Mouse (Mus musculus): ENCODE measurements around the gene Olfr309.
"Not testable (repeated sequence)": the region's sequence is repeated elsewhere in the genome, so short reads cannot be mapped to it uniquely, and the experiment has no call there.

Gene Olfr309

DNA sequence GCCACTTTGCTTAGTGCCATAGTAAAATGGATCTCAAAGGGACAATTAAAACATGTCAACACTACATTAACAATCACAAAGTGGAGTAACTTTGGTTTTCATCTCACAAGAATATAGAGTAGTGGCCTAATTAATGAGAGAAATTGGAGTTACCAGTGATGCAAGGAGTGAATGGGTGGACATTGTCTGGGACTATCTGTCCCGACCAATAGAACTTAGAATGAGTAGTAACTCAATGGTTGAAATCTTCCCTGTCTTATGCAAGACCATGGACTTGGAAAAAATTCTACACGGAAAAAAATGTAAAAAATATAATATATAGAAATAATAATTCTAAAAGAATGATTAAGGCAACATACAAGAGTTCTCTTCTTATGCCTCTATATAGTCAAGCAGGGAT is at the start of gene Olfr309:
Gene Olfr309 (minus strand): TSS at position 101 of the 400 bp plus-strand sequence.
- DNase-seq (ENCODE audit: extremely low spot score): no peak

DNA sequence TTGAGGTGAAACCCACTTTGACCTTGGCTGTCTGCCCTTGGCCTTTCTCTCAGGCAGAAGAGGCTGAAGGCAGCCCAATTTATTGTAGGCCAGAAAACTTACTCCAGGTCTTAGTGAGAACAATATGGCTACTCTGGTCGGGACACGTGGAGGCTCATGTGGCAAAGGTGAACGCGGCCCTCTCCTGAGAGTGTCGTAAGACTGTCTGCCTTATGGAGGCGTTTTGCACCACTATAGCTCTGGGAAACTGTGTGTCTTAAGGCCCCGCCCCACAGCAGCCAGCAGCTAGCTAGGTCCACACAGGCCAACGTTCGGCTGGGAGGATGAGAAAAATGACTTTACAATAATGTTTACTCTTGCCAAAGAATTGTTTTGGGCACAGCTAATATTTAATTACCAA is 32.8 kb upstream of the Olfr309 start:
- not testable (repeated sequence) for DNase-seq (ENCODE audit: extremely low spot score)

DNA sequence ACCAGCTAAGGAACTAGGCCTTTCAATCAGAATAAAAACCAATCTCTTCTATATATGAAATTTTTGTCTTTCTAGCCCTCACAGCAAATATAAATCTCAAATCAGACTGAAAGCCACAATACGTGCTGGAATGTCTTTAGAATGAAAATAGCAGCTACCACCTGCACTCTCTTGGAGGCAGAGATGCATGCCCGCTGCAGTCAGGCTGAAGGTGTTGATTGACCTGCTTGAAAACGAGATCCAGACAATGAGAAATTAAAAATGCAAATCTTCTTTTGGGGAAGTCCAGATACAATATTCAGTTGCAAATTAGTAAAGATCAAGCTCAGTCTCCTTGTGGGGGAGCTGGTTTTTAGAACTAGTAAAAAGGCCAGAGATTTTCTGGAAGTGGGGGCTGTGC is 30.7 kb upstream of the Olfr309 start:
- DNase-seq (ENCODE audit: extremely low spot score): no peak

DNA sequence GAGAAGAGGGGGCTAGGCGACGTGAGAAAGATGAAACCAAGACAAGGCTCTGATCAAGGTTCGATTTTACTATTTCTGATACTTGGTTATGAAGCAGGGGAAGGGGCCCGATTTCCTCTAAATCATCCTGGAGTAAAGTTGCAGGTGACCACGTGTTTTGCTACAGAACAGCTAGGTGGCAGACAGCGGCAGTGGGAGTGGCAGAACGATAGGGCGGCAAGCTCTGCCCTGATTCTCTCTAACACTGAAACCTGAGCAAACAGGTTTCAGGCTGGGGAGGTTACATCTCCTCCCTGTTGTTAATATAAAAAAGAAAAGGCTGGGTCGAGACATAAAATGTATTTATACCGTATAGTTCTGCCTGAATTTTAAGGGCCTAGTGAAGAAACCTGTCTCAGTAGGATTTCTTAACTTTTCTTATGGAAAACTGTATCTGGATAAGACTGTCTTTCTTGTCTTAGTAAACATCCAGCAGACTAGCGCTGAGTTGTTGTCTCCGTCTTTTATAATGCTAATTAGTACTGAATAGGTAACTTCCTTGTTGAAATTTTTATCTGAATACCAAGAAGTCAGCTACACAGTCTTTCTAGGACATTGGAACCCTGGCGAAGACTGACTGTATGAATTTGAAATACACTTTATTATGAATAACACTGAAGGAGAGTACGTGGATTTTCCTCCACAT is 29.5 kb upstream of the Olfr309 start:
- DNase-seq (ENCODE audit: extremely low spot score): no peak

DNA sequence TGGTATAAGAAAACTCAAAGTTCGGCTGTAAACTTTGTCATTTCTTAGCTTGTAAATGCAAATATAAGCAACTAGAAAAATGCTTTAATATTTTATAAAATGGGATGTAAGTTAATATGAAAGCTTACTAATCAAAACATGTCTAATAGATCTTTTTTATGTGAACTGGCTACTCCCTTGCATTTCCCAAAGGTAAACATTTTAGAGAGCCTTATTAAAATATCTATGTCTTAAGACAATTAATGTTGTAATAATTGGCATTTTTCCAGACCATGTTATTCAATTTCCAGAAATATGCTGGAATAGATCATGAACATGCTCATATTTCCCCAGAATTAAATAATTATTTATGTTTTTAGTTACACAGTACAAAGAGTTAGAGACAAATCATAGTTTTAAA is 24.0 kb upstream of the Olfr309 start, which contains the start of gene Olfr307:
Gene Olfr307 (minus strand): TSS at position 101 of the 400 bp plus-strand sequence.
- no peak for DNase-seq (ENCODE audit: extremely low spot score)

DNA sequence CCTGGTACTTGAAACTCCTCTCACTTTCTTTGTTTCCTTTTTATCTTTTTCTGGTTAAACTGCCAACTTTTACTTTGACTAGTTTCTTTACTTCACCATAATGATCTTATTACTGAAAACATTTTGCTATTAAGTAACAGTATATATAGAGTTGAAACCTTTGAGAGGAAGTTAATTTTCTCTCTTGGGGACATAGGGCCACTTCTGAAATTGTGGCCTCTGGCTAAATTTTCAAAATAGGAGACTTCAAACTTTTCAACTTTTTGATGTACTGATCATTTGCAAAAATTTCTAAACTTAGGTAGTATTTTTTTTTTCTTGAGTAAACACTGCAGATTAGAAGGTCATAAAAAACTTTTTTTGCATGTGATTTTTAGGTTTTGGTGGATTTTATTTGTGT is 12.0 kb upstream of the Olfr309 start, which contains the start of gene Olfr308:
Gene Olfr308 (minus strand): TSS at position 101 of the 400 bp plus-strand sequence.
- no peak for DNase-seq (ENCODE audit: extremely low spot score)

DNA sequence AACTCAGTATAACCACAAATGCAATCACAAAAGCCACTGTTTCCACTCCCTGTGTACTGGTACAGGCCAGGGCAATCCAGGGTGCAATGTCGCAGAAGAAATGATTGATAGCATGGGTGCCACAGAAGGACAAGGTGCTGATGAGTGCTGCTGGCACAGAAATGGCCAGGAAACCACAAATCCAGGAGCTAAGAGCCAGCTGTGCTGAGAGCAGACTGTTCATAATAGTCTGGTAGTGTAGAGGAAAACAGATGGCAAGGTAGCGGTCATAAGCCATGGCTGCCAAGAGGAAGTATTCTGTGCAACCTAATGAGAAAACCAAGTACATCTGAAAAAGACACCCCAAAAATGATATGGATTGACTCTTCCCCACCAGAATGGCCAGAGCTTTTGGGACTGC is 7.8 kb upstream of the Olfr309 start:
- DNase-seq (ENCODE audit: extremely low spot score): no peak

DNA sequence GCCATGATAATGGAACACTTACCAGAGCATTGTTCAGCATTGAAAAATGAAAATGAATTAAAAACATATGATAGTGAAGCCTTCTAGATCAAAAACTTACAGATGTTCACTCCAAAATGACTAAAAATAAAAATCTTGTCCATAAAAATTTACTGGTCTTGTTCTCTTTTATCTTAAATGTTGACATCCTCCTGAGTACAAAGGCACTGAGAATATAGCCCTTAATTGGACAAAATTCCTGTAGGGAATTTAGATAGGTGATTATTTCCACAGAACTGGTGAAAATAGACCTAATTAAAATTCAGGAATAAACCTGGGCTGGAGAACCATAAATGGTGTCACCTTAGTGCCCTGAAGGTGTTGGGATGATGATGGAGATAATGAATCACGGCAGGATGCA is 36.4 kb downstream of the Olfr309 start, which contains the start of gene Olfr310:
Gene Olfr310 (minus strand): TSS at position 101 of the 400 bp plus-strand sequence.
- DNase-seq (ENCODE audit: extremely low spot score): no peak
